Mouse (Mus musculus) right cerebral cortex, adult 2 months (tissue): ENCODE measurements around the gene Gm42906.

Experiments
- DNase-seq, 2 experiments: peaks; one replicate each; pipeline ENCODE4 v3.0.0; 2021 to 2022; ENCODE audit warnings: low spot score in 2 of 2

Gm42906 gene

GRCm38 (mm10) chr5:151023461-151023860 lies 404.5 kb downstream of the Gm42906 start:
- peak; percentile 33 to 50 for DNase-seq

GRCm38 (mm10) chr5:151022939-151023338 lies 405.0 kb downstream of the Gm42906 start:
- DNase-seq: no peak

GRCm38 (mm10) chr5:151022026-151022425 lies 405.9 kb downstream of the Gm42906 start:
- peak; percentile 33 to 36 for DNase-seq

- no peak for DNase-seq
Measured at GRCm38 (mm10) chr5:151020831-151021230, 407.1 kb downstream of the Gm42906 start.

GRCm38 (mm10) chr5:151020031-151020820 lies 407.7 kb downstream of the Gm42906 start:
- DNase-seq: peak in 1 of 2 experiments; percentile 26

GRCm38 (mm10) chr5:151018959-151019358 lies 409.0 kb downstream of the Gm42906 start:
- DNase-seq: no peak

- no peak for DNase-seq
Measured at GRCm38 (mm10) chr5:151018450-151018849, 409.5 kb downstream of the Gm42906 start.
